Mouse (Mus musculus): ENCODE results near the gene Plppr3. TPM values are rescaled to one million over a fixed set of nuclear protein-coding genes. Genes with fewer than 3 reads are reported as not detected.

Plppr3 gene
- total and polyA plus RNA-seq, 2 experiments from 2014 or later, result 350 to 539 TPM

- peaks cover 3% of the 10 kb centered on the region; the same call in 1 of the 2 replicates for H3K4me1 ChIP-seq (ENCODE audit: insufficient read depth, low read length)
- H3K36me3 ChIP-seq (ENCODE audit: insufficient read depth, low read length), result peaks cover 49% of the 10 kb centered on the region
- peak; percentile 48 for TF ChIP-seq CTCF (IDR thresholded peaks at IDR 0.05)
- DNase-seq (ENCODE audit: low spot score) (no peak), ATAC-seq (ENCODE audit: low FRiP score) (0 out of 2 replicates have a peak, but pooled peaks have one; percentile 3)
- no peak overlapping the region for H3K4me3 ChIP-seq (ENCODE audit: low read depth, low read length)
- H3K9me3 ChIP-seq (ENCODE audit: low read length), result no peaks in the 10 kb centered on the region
- H3K27me3 ChIP-seq (ENCODE audit: insufficient read depth, low read length), result no peaks in the 10 kb centered on the region
- no peak overlapping the region for H3K4me2 ChIP-seq (ENCODE audit: low read depth, low read length, poor library complexity, severe bottlenecking)
- no peak overlapping the region for H3K9ac ChIP-seq (replicated peaks; ENCODE audit: low read length, poor library complexity, severe bottlenecking)
- H3K27ac ChIP-seq (ENCODE audit: low read depth, low read length), result peak overlapping the region; percentile 51; the same call in 1 of the 2 replicates
- 72% methylated on average over 19 of the region's 19 CpGs for WGBS
Observed at GRCm38 (mm10) chr10:79865801-79866295, 8.6 kb downstream of the Plppr3 start.

GRCm38 (mm10) chr10:79865189-79865601 is 9.2 kb downstream of the Plppr3 start:
- Histone ChIP-seq H3K4me3 (ENCODE audit: low read depth, low read length) (no peak overlapping the region), H3K27me3 (ENCODE audit: insufficient read depth, low read length) (no peaks in the 10 kb centered on the region), H3K4me1 (ENCODE audit: insufficient read depth, low read length) (peaks cover 3% of the 10 kb centered on the region; the same call in 1 of the 2 replicates), H3K36me3 (ENCODE audit: insufficient read depth, low read length) (peaks cover 55% of the 10 kb centered on the region), H3K9ac (replicated peaks; ENCODE audit: low read length, poor library complexity, severe bottlenecking) (no peak overlapping the region), H3K4me2 (ENCODE audit: low read depth, low read length, poor library complexity, severe bottlenecking) (no peak overlapping the region), H3K27ac (ENCODE audit: low read depth, low read length) (peak overlapping the region; percentile 51; the same call in 1 of the 2 replicates), H3K9me3 (ENCODE audit: low read length) (no peaks in the 10 kb centered on the region)
- DNase-seq (ENCODE audit: low spot score), result no peak
- no peak for TF ChIP-seq CTCF (IDR thresholded peaks at IDR 0.05)
- WGBS, result 59% methylated on average over 12 of the region's 12 CpGs
- ATAC-seq (ENCODE audit: low FRiP score), result no peak

- TF ChIP-seq CTCF (IDR thresholded peaks at IDR 0.05), result no peak
- ATAC-seq (ENCODE audit: low FRiP score), result no peak
Observed at GRCm38 (mm10) chr10:79864351-79865188, 9.9 kb downstream of the Plppr3 start.

GRCm38 (mm10) chr10:79862925-79863324 is 11.5 kb downstream of the Plppr3 start:
- Histone ChIP-seq H3K4me3 (ENCODE audit: low read depth, low read length) (no peak overlapping the region), H3K4me1 (ENCODE audit: insufficient read depth, low read length) (no peaks in the 10 kb centered on the region), H3K4me2 (ENCODE audit: low read depth, low read length, poor library complexity, severe bottlenecking) (no peak overlapping the region), H3K36me3 (ENCODE audit: insufficient read depth, low read length) (peaks cover 68% of the 10 kb centered on the region), H3K9me3 (ENCODE audit: low read length) (no peaks in the 10 kb centered on the region), H3K27me3 (ENCODE audit: insufficient read depth, low read length) (no peaks in the 10 kb centered on the region), H3K27ac (ENCODE audit: low read depth, low read length) (no peak overlapping the region), H3K9ac (replicated peaks; ENCODE audit: low read length, poor library complexity, severe bottlenecking) (no peak overlapping the region)
- no peak for ATAC-seq (ENCODE audit: low FRiP score)
- DNase-seq (ENCODE audit: low spot score), result no peak
- no peak for TF ChIP-seq CTCF (IDR thresholded peaks at IDR 0.05)
- WGBS, result 72% methylated on average over 10 of the region's 10 CpGs

More at GRCm38 (mm10) chr10:79864351-79865188, 9.9 kb downstream of the Plppr3 start:
- Histone ChIP-seq H3K27me3 (ENCODE audit: insufficient read depth, low read length) (no peaks in the 10 kb centered on the region), H3K4me1 (ENCODE audit: insufficient read depth, low read length) (peaks cover 3% of the 10 kb centered on the region; the same call in 1 of the 2 replicates), H3K9me3 (ENCODE audit: low read length) (no peaks in the 10 kb centered on the region), H3K9ac (replicated peaks; ENCODE audit: low read length, poor library complexity, severe bottlenecking) (no peak overlapping the region), H3K4me2 (ENCODE audit: low read depth, low read length, poor library complexity, severe bottlenecking) (no peak overlapping the region), H3K36me3 (ENCODE audit: insufficient read depth, low read length) (peaks cover 61% of the 10 kb centered on the region), H3K27ac (ENCODE audit: low read depth, low read length) (peak overlapping the region; percentile 51; the same call in 1 of the 2 replicates), H3K4me3 (ENCODE audit: low read depth, low read length) (no peak overlapping the region)
- WGBS, result 50% methylated on average over 9 of the region's 10 CpGs
- no peak for DNase-seq (ENCODE audit: low spot score)

- 80% methylated on average over 23 of the region's 23 CpGs for WGBS
- Histone ChIP-seq H3K4me3 (ENCODE audit: low read depth, low read length) (no peak overlapping the region), H3K27ac (ENCODE audit: low read depth, low read length) (no peak overlapping the region), H3K27me3 (ENCODE audit: insufficient read depth, low read length) (no peaks in the 10 kb centered on the region), H3K4me1 (ENCODE audit: insufficient read depth, low read length) (peaks cover 6% of the 10 kb centered on the region; the same call in 1 of the 2 replicates), H3K9me3 (ENCODE audit: low read length) (no peaks in the 10 kb centered on the region), H3K4me2 (ENCODE audit: low read depth, low read length, poor library complexity, severe bottlenecking) (no peak overlapping the region), H3K9ac (replicated peaks; ENCODE audit: low read length, poor library complexity, severe bottlenecking) (no peak overlapping the region), H3K36me3 (ENCODE audit: insufficient read depth, low read length) (peaks cover 66% of the 10 kb centered on the region)
- DNase-seq (ENCODE audit: low spot score) (peak; percentile 57), ATAC-seq (ENCODE audit: low FRiP score) (no peak)
- TF ChIP-seq CTCF (IDR thresholded peaks at IDR 0.05), result no peak
Observed at GRCm38 (mm10) chr10:79862049-79862788, 12.2 kb downstream of the Plppr3 start.

Measured in midbrain, postnatal 0 days (tissue).